15 mouse cellular contexts compared by ENCODE assay signal in the genomic region with DNA sequence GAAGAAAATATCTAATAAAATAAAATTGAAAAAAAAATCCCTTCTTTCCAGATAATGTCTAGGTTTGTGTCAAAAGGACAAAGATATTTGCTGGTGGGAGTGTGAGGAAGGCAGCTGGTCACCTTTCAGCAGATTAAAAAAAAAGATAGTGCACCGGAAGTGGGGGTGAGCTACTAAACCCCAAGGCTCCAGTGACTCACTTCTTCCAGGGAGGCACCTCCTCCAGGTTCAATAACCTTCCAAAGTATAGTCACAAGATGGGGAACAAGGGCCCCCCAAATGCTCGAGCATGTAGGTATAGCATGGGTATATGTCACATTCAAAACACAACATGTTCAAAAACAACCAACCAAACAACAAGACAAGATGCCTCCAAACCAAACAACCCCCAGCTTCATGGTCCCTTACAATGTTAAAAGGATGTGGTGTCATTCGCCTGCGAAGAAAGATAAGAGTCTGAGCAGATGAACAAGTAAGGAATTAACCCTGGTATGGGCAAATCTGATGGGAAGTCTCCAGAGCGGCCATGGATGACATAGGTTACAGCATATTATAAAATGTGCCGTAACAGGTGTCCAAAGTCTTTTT.
"Had no signal": no experiment of that assay in that cellular context is flagged by ENCODE, and none has a peak within 500 bp of the region (broad histone marks: within the 10 kb centered on the region; RNA-seq: fewer than 3 reads in every experiment).

No protein-coding gene starts in this region.

- H3K4me2 ChIP-seq: limb, embryonic 12.5 days; liver, embryonic 13.5 days; lung, embryonic 15.5 days; midbrain, embryonic 13.5 days; neural tube, embryonic 15.5 days had no signal

- H3K36me3 ChIP-seq: limb, embryonic 12.5 days; liver, embryonic 13.5 days; lung, embryonic 15.5 days; midbrain, embryonic 13.5 days; neural tube, embryonic 15.5 days had no signal

- ATAC-seq: liver, postnatal 0 days; midbrain, embryonic 13.5 days had no signal

- H3K27ac ChIP-seq: kidney, postnatal 0 days; limb, embryonic 12.5 days; liver, embryonic 13.5 days; lung, embryonic 15.5 days; macrophage; midbrain, embryonic 13.5 days; neural tube, embryonic 15.5 days; stomach, postnatal 0 days had no signal

- H3K4me3 ChIP-seq: limb, embryonic 12.5 days; liver, embryonic 13.5 days; lung, embryonic 15.5 days; midbrain, embryonic 13.5 days; neural tube, embryonic 15.5 days had no signal

- H3K9ac ChIP-seq: limb, embryonic 12.5 days; liver, embryonic 13.5 days; liver, postnatal 0 days; lung, embryonic 15.5 days; midbrain, embryonic 13.5 days; neural tube, embryonic 15.5 days had no signal

- DNase-seq: kidney, adult 2 months; kidney, postnatal 36 days; layer of hippocampus, adult 9-11 months; liver; liver, embryonic 13.5 days; liver, postnatal 0 days; lung, postnatal 14 days; thymus, postnatal 14 days had no signal

- H3K9me3 ChIP-seq: limb, embryonic 12.5 days; liver, embryonic 13.5 days; lung, embryonic 15.5 days; midbrain, embryonic 13.5 days; neural tube, embryonic 15.5 days had no signal
